Mouse (Mus musculus) MEL (cell line): Measurements from ENCODE around the gene Tnfrsf13b.

Experiments
- POLR2A ChIP-seq, 2 experiments: IDR thresholded peaks; 2 replicates each; pipeline ENCODE4 v1.6.1; 2011 to 2012; ENCODE audit warnings: low read length in 2 of 2, mild to moderate bottlenecking in 2 of 2, control low read depth in 1 of 2, improper control_type of control experiment in 1 of 2, low read depth in 1 of 2, moderate library complexity in 1 of 2; ENCODE audit not compliant: control insufficient read depth in 1 of 2, insufficient read depth in 1 of 2, poor library complexity in 1 of 2
- POLR2AphosphoS2 ChIP-seq: IDR thresholded peaks from 2 replicates; pipeline ENCODE4 v1.6.1; 2011; ENCODE audit warnings: low read length, improper control_type of control experiment
- RAD21 ChIP-seq: IDR thresholded peaks from 2 replicates; pipeline ENCODE4 v1.6.1; 2011; ENCODE audit warnings: mild to moderate bottlenecking, low read depth, low read length, improper control_type of control experiment

- TF ChIP-seq RAD21 (no peak), POLR2A (IDR thresholded peaks at IDR 0.05; ENCODE audit: control insufficient read depth in 1 of 2, insufficient read depth in 1 of 2, low read depth in 1 of 2, low read length in 2 of 2, poor library complexity in 1 of 2) (no peak), POLR2AphosphoS2 (no peak)
Measured at GRCm38 (mm10) chr11:61119996-61120583, 6.5 kb upstream of the Tnfrsf13b start.
